12 mouse cellular contexts compared by ENCODE assay signal in the genomic region with DNA sequence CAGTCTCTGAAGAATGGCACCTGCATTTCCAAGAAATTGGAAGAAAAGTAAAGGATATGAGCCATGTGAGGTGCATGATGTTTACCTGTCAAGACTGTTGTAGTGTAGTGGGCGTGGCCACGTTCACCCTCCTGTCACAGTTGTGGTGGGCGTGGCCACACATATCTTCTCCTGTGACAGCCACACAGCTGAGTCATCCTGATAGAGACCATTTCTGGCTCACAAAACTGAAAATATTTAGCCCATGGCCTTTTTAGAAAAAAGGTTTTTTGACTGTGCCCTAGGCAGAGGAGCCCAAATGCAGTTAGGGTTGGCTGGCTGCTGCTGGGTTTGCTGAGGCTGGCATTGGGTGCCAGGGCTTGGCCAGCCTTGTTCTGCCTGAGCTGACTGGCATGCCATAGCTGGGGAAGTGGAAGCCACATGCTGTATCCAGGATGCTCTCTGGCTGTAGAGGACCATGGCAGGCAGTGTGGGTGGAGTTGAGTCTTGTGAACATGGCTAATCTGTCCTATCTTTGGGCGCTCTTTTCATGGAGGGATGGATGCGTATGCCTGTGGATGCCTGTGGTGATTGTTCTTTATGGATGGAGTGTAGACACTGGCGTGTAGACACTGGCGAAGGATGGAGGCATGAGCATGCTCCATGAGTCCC. TPM values are rescaled to one million over a fixed set of nuclear protein-coding genes. Genes with fewer than 3 reads are reported as not detected.
DNase-seq lines count a peak whose midpoint lies in the region; ATAC-seq and TF ChIP-seq lines count a peak whose summit lies in the region.
"Had no signal": no experiment of that assay in that cellular context is flagged by ENCODE, and none has a peak within 500 bp of the region (broad histone marks: within the 10 kb centered on the region; RNA-seq: fewer than 3 reads in every experiment).

No protein-coding gene starts in this region.

- peaks cover 14% of the 10 kb centered on the region for H3K4me1 ChIP-seq in forebrain, embryonic 10.5 days
- no peaks in the 10 kb centered on the region for H3K4me1 ChIP-seq in forebrain, postnatal 0 days (ENCODE audit: insufficient read depth)
- peaks cover 8% of the 10 kb centered on the region for H3K4me1 ChIP-seq in bone marrow, adult 2 months (ENCODE audit: control insufficient read depth, insufficient read depth, low read length)

- WGBS in forebrain, embryonic 10.5 days, result 93% methylated on average over 7 of the region's 7 CpGs
- WGBS in forebrain, postnatal 0 days, result 92% methylated on average over 7 of the region's 7 CpGs
- 76% methylated on average over 7 of the region's 7 CpGs for WGBS in bone marrow, adult 2 months

- no peak overlapping the region for H3K9ac ChIP-seq in forebrain, postnatal 0 days
- H3K9ac ChIP-seq: forebrain, embryonic 15.5 days; neural tube, embryonic 15.5 days had no signal

- no peak overlapping the region for H3K4me3 ChIP-seq in forebrain, embryonic 10.5 days
- no peak overlapping the region for H3K4me3 ChIP-seq in forebrain, postnatal 0 days (ENCODE audit: low read depth, low read length)
- H3K4me3 ChIP-seq in C2C12 (ENCODE audit: insufficient read depth, poor library complexity, severe bottlenecking), result no peak overlapping the region
- no peak overlapping the region for H3K4me3 ChIP-seq in bone marrow, adult 2 months (replicated peaks; ENCODE audit: control insufficient read depth, low read depth, low read length)
- H3K4me3 ChIP-seq: forebrain, embryonic 15.5 days; neural tube, embryonic 15.5 days had no signal

- no peak for DNase-seq in forebrain, embryonic 10.5 days (ENCODE audit: extremely low spot score, low spot score)
- no peak for DNase-seq in forebrain, postnatal 0 days
- no peak for DNase-seq in frontal cortex, postnatal 14 days (ENCODE audit: low spot score in 2 of 2)
- DNase-seq in urinary bladder, adult 18-20 months (ENCODE audit: low spot score in 2 of 2), result no peak
- no peak for DNase-seq in frontal cortex, adult 2 months (ENCODE audit: extremely low spot score in 1 of 2, low spot score in 1 of 2)
- DNase-seq: cerebellum, adult 9-10 months; lung, postnatal 4 days had no signal

- TF ChIP-seq CTCF in forebrain, postnatal 0 days (IDR thresholded peaks at IDR 0.05; ENCODE audit: low read depth), result no peak
- TF ChIP-seq CTCF in C2C12 (IDR thresholded peaks at IDR 0.05; ENCODE audit: control insufficient read depth, insufficient read depth, insufficient read length), result no peak
- no peak for TF ChIP-seq CTCF in bone marrow, adult 2 months (IDR thresholded peaks at IDR 0.05; ENCODE audit: control insufficient read depth, insufficient read depth, low read length)

- peak overlapping the region; percentile 2 for H3ac ChIP-seq in C2C12 (ENCODE audit: control insufficient read depth, insufficient read length, low read depth)

- H3K27ac ChIP-seq in forebrain, embryonic 10.5 days, result peak overlapping the region; percentile 37; the same call in 1 of the 2 replicates
- no peak overlapping the region for H3K27ac ChIP-seq in forebrain, postnatal 0 days (ENCODE audit: low read depth, low read length)
- peak overlapping the region; percentile 95 for H3K27ac ChIP-seq in bone marrow, adult 2 months (ENCODE audit: control insufficient read depth, insufficient read depth, low read depth, low read length, poor library complexity)
- H3K27ac ChIP-seq: forebrain, embryonic 15.5 days; neural tube, embryonic 15.5 days had no signal

- no peak overlapping the region for H3K4me2 ChIP-seq in forebrain, postnatal 0 days (ENCODE audit: low read depth)
- H3K4me2 ChIP-seq: forebrain, embryonic 15.5 days; neural tube, embryonic 15.5 days had no signal

- peaks cover 85% of the 10 kb centered on the region for H3K36me3 ChIP-seq in forebrain, embryonic 10.5 days (replicated peaks)
- H3K36me3 ChIP-seq in forebrain, postnatal 0 days (ENCODE audit: insufficient read depth), result peaks cover 55% of the 10 kb centered on the region
- H3K36me3 ChIP-seq in C2C12 (ENCODE audit: control insufficient read depth, insufficient read depth), result peaks cover 76% of the 10 kb centered on the region

- H3K79me2 ChIP-seq in C2C12 (ENCODE audit: control insufficient read depth, insufficient read depth), result peaks cover 85% of the 10 kb centered on the region

- H3K27me3 ChIP-seq in forebrain, embryonic 10.5 days (ENCODE audit: poor library complexity, severe bottlenecking), result no peaks in the 10 kb centered on the region
- H3K27me3 ChIP-seq in forebrain, postnatal 0 days (ENCODE audit: insufficient read depth, low read length), result no peaks in the 10 kb centered on the region
- no peaks in the 10 kb centered on the region for H3K27me3 ChIP-seq in C2C12 (ENCODE audit: control insufficient read depth, insufficient read depth, insufficient read length)
- H3K27me3 ChIP-seq: forebrain, embryonic 15.5 days; neural tube, embryonic 15.5 days had no signal

- H3K9me3 ChIP-seq in forebrain, embryonic 10.5 days, result no peaks in the 10 kb centered on the region
- H3K9me3 ChIP-seq in forebrain, postnatal 0 days (ENCODE audit: low read length), result no peaks in the 10 kb centered on the region
- H3K9me3 ChIP-seq: forebrain, embryonic 15.5 days; neural tube, embryonic 15.5 days had no signal

- peaks cover 58% of the 10 kb centered on the region for H3K79me3 ChIP-seq in C2C12 (ENCODE audit: low read depth)

- ATAC-seq in forebrain, postnatal 0 days, result no peak
- ATAC-seq in megakaryocyte, adult 5-6 weeks (ENCODE audit: poor library complexity, severe bottlenecking), result peak; percentile 78
- ATAC-seq: forebrain, embryonic 15.5 days had no signal

- TF ChIP-seq POLR2A in bone marrow, adult 2 months (IDR thresholded peaks at IDR 0.05; ENCODE audit: borderline replicate concordance, control insufficient read depth, low read depth, low read length), result no peak

TF ChIP-seq in C2C12, 6 proteins besides CTCF, POLR2A, EP300 and RAD21:
- TF ChIP-seq USF1 (IDR thresholded peaks at IDR 0.05; ENCODE audit: low read depth), result no peak
- TF ChIP-seq FOSL1 (IDR thresholded peaks at IDR 0.05; ENCODE audit: insufficient read depth, low read length, poor library complexity, severe bottlenecking), result peak; percentile 25
- peak; percentile 21 for TF ChIP-seq MAX (IDR thresholded peaks at IDR 0.05)
- no peak for TF ChIP-seq MYOG (IDR thresholded peaks at IDR 0.05; ENCODE audit: control insufficient read depth, extremely low read depth, insufficient read length)
- TF ChIP-seq MYOD1 (IDR thresholded peaks at IDR 0.05; ENCODE audit: control insufficient read depth, insufficient read length, low read depth), result no peak
- TF ChIP-seq CEBPB (IDR thresholded peaks at IDR 0.05; ENCODE audit: low read depth), result no peak

RNA-seq across cellular contexts. Expression of a gene that starts 14.6 kb away (rescaled TPM):
- polyA plus RNA-seq in forebrain, embryonic 10.5 days (2016; fragmentation: Nextera tagmentation; extraction: Ambion mirVana), result 43.8 and 44.7 TPM in 2 replicates
- 55.7 and 63.0 TPM in 2 replicates for total RNA-seq in forebrain, postnatal 0 days (2014; rRNA removed)
- polyA plus RNA-seq in forebrain, postnatal 0 days (2015; fragmentation: Nextera tagmentation; extraction: Ambion mirVana), result 47.7 and 54.4 TPM in 2 replicates
- polyA plus RNA-seq in C2C12 (2012; fragmentation: generic; extraction: Trizol), result 65.8 TPM
- polyA plus RNA-seq in bone marrow, adult 2 months (2011; ENCODE audit: insufficient read depth, insufficient read length, low replicate concordance, missing spikeins), result 27.1 and 67.5 TPM in 2 replicates
- total RNA-seq in megakaryocyte, adult 5-6 weeks (2015), result 18.7 and 22.4 TPM in 2 replicates
- total RNA-seq in megakaryocyte, adult 5-6 weeks (2017), result 26.7 and 27.2 TPM in 2 replicates
- 69.6 and 74.3 TPM in 2 replicates for polyA plus RNA-seq in frontal cortex, adult 2 months (2012; rRNA removed)

RNA-seq across cellular contexts. Expression of a gene that starts 30.8 kb away (rescaled TPM):
- 13.6 and 14.7 TPM in 2 replicates for polyA plus RNA-seq in forebrain, embryonic 10.5 days (2016; fragmentation: Nextera tagmentation; extraction: Ambion mirVana)
- 7.8 and 11.0 TPM in 2 replicates for total RNA-seq in forebrain, postnatal 0 days (2014; rRNA removed)
- 6.5 and 8.4 TPM in 2 replicates for polyA plus RNA-seq in forebrain, postnatal 0 days (2015; fragmentation: Nextera tagmentation; extraction: Ambion mirVana)
- polyA plus RNA-seq in C2C12 (2012; fragmentation: generic; extraction: Trizol), result 12.5 TPM
- polyA plus RNA-seq in bone marrow, adult 2 months (2011; ENCODE audit: insufficient read depth, insufficient read length, low replicate concordance, missing spikeins), result 3.4 and 9.6 TPM in 2 replicates
- total RNA-seq in megakaryocyte, adult 5-6 weeks (2015), result 2.0 and 3.1 TPM in 2 replicates
- 3.2 and 5.1 TPM in 2 replicates for total RNA-seq in megakaryocyte, adult 5-6 weeks (2017)
- polyA plus RNA-seq in frontal cortex, adult 2 months (2012; rRNA removed), result 4.5 and 5.8 TPM in 2 replicates
